Mouse (Mus musculus): ENCODE results near the gene Uox. TPM values are rescaled to one million over a fixed set of nuclear protein-coding genes. Genes with fewer than 3 reads are reported as not detected.

The Uox gene
- not detected for polyA plus RNA-seq (2017; shearing (Covaris generic))

GRCm38 (mm10) chr3:146570148-146570782 is at the start of gene Uox:
Uox (plus strand) TSS chr3:146570426.
- no peak for ATAC-seq

- ATAC-seq: peak; percentile 96
Measured at GRCm38 (mm10) chr3:146520798-146521651, 49.2 kb upstream of the Uox start, which contains the start of gene Rpf1. Rpf1 (minus strand) TSS chr3:146521429.

- ATAC-seq: peak; percentile 4
Measured at GRCm38 (mm10) chr3:146521652-146522020, 48.6 kb upstream of the Uox start.

GRCm38 (mm10) chr3:146528335-146528734 is 41.9 kb upstream of the Uox start:
- ATAC-seq: no peak

GRCm38 (mm10) chr3:146534986-146535385 is 35.2 kb upstream of the Uox start:
- ATAC-seq: no peak

GRCm38 (mm10) chr3:146540521-146541273 is 29.5 kb upstream of the Uox start:
- ATAC-seq: no peak

GRCm38 (mm10) chr3:146543632-146544031 is 26.6 kb upstream of the Uox start:
- ATAC-seq: no peak

- ATAC-seq: no peak
Measured at GRCm38 (mm10) chr3:146554816-146555215, 15.4 kb upstream of the Uox start.

- no peak for ATAC-seq
Measured at GRCm38 (mm10) chr3:146556567-146556966, 13.7 kb upstream of the Uox start.

- ATAC-seq: no peak
Measured at GRCm38 (mm10) chr3:146557507-146557906, 12.7 kb upstream of the Uox start.

- ATAC-seq: no peak
Measured at GRCm38 (mm10) chr3:146562936-146563335, 7.3 kb upstream of the Uox start.

GRCm38 (mm10) chr3:146564268-146565064 is 5.8 kb upstream of the Uox start:
- ATAC-seq: peak; percentile 90

- no peak for ATAC-seq
Measured at GRCm38 (mm10) chr3:146565065-146565411, 5.2 kb upstream of the Uox start.

- ATAC-seq: no peak
Measured at GRCm38 (mm10) chr3:146567366-146567765, 2.9 kb upstream of the Uox start.

GRCm38 (mm10) chr3:146567884-146568530 is 2.2 kb upstream of the Uox start:
- ATAC-seq: no peak

- no peak for ATAC-seq
Measured at GRCm38 (mm10) chr3:146569594-146569993, 632 bp upstream of the Uox start.

GRCm38 (mm10) chr3:146570939-146571338 is 713 bp downstream of the Uox start:
- ATAC-seq: no peak

GRCm38 (mm10) chr3:146571341-146571740 is 1.1 kb downstream of the Uox start:
- ATAC-seq: no peak

GRCm38 (mm10) chr3:146577591-146577990 is 7.4 kb downstream of the Uox start:
- ATAC-seq: no peak

GRCm38 (mm10) chr3:146580039-146580729 is 10.0 kb downstream of the Uox start:
- ATAC-seq: no peak

- no peak for ATAC-seq
Measured at GRCm38 (mm10) chr3:146583478-146583877, 13.3 kb downstream of the Uox start.
